Mouse (Mus musculus): Measurements from ENCODE around the gene Lsm4.

The Lsm4 gene

DNA sequence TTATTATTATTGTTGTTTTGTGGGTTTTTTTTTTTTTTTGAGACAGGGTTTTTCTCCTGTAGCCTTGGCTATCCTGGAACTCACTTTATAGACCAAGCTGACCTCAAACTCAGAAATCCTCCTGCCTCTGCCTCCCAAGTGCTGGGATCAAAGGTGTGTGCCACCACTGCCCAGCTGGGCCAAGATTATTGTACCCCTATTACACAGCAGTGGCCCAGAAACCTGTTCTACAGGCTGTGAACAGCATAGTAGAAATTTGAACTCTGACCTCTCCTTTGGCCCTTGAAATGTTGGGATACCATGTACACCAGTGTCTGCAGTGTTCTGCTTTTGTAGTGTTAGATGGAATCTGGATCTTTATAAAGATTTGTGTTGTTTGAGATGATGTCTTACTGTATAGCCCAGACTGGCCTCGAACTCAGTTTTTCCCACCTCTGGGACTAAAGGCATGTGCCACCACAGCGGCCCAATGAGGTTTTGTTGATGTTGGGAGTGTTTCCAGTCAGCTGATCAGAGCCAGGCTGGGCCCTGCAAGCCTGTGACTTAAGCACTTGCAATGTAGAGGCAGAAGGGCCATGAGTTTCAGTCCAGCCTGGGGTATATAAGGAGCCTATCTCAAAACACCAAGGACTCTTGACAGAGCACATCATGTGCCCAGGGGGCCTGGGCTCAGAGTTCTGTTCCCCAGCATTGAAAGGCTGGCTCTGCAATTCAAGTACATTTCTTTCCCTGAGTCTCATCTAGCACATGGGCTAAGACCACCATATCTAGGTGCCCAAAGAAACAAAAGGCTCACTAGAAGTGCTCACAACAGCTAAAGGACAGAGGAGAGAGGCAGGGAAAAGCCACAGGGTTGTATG is 29.2 kb downstream of the Lsm4 start:
- DNase-seq, result no peak

DNA sequence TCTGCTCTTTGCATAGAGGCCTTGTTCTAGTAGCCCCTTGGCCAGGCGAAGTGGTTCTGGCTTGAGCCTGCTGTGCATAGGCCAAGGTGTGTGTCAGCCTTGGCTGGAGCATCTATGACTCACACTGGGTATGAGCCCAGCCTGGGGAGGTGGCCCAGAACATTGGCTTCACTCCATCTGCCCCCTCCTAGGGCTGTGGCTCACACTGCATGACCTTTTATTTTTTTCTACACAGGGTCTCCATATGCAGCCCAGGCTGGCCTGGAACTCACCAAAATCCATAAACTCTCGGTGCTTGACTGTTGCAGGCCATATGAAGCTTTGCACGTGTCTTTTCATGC is 29.8 kb downstream of the Lsm4 start:
- peak; percentile 83 for DNase-seq

- DNase-seq, result no peak
Measured at GRCm38 (mm10) chr8:70703287-70703686, 30.2 kb downstream of the Lsm4 start, which contains the start of gene Iqcn. Gene Iqcn (plus strand): TSS chr8:70703457.

DNA sequence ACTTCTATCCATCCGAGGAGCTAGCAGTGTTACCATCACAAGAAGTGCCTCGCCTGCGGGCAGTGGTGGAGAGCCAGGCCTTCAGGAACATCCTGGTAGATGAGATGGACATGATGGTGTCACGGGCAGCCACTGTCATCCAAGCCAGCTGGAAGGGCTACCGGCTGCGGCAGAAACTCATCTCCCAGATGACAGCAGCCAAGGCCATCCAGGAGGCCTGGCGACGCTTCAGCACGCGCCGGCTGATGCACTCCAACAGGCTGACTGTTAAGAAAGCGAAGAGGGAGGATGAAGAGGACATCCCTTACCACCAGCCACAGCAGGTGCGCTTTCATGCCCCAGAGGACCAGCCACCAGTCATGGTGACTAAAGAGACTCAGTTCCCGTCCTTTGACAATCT is 35.2 kb downstream of the Lsm4 start:
- DNase-seq, result no peak

DNA sequence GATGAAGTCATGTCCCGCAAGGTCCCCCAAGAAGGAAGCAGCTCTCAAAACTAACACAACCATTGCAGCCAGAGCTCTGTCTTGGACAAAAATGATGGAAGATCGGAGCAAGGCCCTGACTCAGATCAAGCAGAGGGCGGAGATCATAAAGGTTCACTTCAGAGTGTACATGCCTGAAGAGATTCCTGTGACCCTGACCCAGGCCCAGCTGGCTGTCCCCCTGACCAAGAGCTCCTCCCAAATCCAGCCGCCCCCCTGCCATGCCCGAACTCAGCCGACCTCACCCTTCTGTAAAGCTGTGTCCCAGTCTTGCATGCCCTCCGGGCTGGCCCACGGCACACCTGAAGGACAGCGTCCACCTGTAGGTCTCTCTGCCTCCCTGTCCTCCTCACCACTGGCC is 36.7 kb downstream of the Lsm4 start:
- DNase-seq, result no peak

DNA sequence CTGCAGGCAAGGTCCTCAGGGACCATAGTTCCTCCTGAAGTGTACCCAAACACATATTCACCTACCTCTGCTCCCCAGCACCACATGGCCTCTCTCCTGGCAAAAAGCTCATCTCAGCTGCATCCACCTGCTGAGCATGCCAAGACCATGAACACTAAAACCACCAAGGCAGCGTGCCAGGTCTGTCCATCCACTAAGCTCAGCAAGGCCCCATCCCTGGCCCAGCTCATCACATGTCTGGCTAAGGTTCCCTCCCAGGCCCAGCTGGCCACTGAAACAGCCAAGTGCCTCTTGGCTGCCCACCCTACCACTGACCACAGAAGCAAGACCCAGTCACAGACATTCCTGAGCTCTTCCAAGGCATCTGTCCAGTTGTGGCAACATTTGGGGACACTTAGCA is 37.2 kb downstream of the Lsm4 start:
- peak; percentile 51 for DNase-seq

DNA sequence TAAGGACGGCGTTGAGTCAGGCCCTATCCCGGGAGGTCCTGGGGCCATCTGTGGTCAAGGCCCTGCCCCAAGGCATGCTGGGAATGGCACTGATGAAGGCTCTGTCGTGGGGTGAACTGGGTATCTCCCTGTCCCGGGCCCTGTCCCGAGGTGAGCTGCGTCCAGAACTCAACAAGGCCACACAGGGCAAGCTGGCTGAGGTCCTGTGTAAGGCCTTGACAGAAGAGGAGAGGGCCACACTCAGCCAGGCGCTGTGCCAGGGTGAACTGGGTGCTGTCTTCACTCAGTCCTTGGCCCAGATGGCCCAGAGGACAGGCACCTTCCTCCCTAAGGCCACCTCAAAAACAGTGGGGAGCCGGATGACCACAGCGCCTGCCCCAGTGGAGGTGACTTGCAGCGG is 38.0 kb downstream of the Lsm4 start:
- DNase-seq, result no peak

GRCm38 (mm10) chr8:70713991-70714390 is 40.9 kb downstream of the Lsm4 start:
- no peak for DNase-seq

GRCm38 (mm10) chr8:70715086-70715485 is 42.0 kb downstream of the Lsm4 start:
- peak; percentile 1 for DNase-seq

- no peak for DNase-seq
Measured at GRCm38 (mm10) chr8:70716521-70717400, 43.7 kb downstream of the Lsm4 start.

DNA sequence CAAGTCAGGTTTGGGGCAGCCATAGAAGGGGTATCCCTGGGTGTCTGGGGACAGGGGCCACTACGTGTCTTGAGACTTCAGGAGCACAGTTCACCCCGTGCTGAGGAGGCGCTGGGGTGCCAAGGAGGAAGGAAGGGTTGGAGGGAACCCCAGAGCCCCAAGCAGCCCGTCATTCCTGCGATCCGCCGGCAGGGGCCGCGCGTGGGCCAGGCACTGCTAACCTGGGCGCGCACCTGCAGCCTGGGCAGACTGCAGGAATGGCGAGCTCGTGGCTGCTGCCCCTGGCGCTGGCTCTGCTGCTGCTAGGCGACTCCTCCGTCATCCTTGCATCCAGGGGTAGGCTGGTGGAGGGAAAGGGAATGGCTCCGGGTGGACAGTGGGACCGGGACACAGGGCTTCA is 45.2 kb downstream of the Lsm4 start, which contains the start of gene Gm3336:
Gene Gm3336, plus strand, starts transcription at position 247 of the 400 bp plus-strand sequence.
- peak; percentile 71 for DNase-seq

DNA sequence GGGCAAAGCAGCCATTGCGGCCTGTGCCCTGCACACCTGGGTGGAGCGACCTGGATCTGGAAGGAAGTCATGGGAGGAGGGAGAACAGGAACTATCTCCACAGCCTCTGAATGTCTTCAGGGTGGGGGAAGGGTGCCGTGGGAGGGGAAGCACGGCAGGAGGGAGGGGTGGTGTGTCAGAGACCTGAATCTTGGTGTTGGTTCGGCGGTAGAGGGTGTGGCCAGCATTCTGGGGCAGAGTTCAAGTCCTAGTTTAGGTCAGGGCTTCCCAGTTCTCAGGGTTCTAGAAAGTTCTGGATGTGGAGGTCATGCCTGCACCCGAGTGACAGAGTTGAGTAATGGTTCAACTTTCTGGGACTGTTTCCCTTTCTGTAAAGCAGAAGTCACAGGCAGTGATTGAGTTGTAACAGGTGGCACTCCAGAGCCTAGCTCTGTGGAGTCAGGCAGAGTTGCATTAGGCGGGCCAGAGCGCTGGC is 46.8 kb downstream of the Lsm4 start:
- peak; percentile 20 for DNase-seq

DNA sequence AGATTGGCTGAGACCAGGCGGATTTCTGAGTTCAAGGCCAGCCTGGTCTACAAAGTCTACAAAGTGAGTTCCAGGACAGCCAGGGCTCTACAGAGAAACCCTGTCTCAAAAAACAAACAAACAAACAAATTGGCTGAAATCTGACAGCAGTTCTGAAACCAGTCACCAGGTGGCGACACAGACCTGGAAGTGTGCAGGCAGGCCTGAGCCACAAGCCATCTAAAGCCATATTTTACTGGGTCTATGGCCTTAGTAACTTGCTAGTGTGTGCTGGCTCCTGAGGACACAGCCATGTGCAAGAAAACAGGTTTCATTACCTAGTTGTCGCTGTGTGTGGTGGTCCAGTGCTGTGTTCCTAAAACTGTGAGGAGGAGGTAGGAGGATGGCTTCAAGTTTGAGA is 47.7 kb downstream of the Lsm4 start:
- DNase-seq, result peak; percentile 85

DNA sequence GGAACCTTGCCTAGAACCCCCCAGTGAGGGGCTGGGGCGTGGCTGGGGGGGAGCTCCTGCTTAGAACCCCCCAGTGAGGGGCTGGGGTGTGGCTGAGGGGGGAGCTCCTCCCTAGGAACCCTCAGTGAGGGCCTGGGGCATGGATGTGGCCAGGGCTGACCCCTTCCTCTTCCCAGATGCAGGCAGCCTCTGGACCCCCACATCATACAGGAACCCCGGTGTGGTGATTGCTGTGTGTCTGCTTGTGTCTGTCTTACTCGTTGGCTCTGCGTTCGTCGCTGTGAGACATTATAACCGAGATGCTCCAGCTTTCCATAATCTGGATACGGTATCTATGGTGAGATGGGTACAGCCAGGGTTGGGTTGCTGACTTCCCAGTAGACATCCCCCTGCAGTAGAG is 48.6 kb downstream of the Lsm4 start:
- DNase-seq, result peak; percentile 7

DNA sequence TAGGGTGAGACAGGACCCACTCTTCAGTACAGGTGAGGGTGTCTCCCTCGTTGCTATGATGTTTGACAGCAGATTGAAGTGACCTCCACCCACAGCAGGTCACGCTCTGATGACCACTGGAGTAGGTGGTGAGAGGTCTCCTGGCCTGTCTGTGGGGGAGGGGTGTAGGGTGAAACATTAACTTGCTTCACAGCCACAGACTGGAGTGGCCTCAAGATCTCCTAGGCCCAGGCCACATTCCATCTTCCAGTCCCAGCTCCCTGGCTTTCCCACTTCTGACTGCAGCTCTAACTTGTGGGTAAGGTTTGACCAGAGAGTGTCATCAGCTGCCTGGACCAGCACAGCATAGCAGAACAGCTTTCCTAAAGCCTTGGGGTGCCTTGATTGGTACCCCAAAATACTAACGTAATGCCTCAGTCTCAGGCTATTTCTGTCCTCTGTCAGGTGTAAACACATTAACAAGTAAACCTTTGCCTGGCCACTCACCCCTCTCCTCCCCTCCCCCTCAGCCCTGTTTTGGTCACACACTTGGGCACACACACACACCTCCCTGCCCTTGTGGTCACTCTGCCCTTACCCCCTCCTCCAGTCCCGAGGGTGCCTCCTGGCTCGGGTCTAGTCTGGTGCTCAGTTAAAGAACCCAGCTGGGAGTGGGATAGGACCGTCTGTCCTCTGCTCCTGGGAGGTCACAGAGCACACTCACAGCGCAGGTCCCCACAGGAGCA is 50.6 kb downstream of the Lsm4 start, which contains the start of gene Pde4c:
Gene Pde4c, plus strand, starts transcription at position 235 of the 725 bp plus-strand sequence.
- peak; percentile 77 for DNase-seq

DNA sequence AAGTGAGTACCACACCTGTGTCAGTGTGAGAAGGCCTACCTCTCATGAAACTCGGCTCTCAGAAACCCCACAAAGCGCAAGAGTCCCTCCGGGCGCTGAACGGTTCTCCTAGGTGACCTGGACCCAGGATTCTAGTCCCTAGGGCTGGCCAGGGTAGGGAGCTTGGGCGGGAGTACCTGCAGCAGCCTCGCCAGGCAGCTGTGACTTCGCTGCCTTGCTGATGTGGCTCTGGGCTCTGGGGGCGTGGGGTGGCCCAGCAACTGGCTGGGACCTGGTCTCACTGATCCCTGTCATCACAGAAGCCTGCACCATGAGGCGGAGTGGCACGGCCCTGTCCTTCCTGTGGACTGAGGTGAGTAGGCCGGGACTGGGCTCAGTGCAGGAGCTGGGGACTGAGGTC is 51.2 kb downstream of the Lsm4 start:
- no peak for DNase-seq

DNA sequence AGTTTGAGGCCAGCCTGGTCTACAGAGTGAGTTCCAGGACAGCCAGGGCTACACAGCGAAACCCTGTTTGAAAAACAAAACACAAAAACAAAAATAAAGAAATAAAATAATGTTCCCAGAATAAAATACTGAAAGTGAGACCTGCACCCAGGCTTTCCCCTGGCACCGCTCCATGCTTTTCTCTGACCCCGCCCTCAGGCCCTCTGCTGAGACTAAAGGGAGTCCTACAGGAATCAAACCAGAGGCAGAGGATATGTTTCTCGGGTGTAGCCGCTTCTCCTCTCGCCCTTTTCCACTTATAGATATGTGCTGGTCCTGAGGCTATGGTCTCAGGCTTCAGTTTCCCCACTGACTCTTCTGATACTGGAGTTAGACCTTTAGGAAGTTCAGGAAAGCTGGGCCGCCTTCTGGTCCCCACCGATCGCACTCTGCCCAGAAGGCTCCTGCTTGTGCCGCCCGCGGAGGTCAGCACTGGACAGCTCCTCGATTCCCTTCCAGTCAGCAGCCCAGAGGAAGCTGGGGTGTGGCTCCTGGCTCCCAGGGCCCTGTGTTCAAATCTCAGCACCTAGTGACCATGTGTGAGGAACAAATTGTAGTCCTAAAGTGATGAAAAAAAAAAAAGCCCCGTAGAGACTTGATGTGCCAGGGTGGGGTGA is 52.9 kb downstream of the Lsm4 start:
- peak; percentile 64 for DNase-seq

DNA sequence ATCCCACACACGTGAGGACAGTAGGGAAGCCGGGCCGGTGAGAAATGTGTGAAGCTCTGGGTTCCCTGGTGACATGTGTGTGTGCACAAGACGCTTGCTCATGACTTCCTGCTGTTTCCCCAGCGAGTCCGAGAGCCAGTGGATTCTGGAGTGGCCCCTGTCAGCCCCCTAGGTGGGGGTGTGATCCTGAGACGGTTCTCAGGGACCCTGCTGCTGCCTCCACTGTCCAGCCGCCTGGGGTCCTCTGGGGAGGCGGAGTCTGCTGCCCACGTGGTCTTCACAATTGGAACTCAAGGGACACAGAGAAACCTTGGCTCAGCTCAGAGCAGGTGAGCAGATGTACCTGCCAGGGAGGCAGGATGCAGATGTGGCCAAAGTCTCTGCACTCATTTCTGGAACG is 53.7 kb downstream of the Lsm4 start:
- no peak for DNase-seq

Measured in lung, postnatal 10 days (tissue).